ENCODE assay signal across 20 mouse cellular contexts in genomic region chr2:78986984-78987383, GRCm38 (mm10).
A peak's percentile ranks its signal among the peaks of the same experiment; 100 is the strongest.
DNase-seq lines count a peak whose midpoint lies in the region; ATAC-seq and TF ChIP-seq lines count a peak whose summit lies in the region.
"Had no signal": no experiment of that assay in that cellular context is flagged by ENCODE, and none has a peak within 500 bp of the region (broad histone marks: within the 10 kb centered on the region; RNA-seq: fewer than 3 reads in every experiment).

No protein-coding gene starts in this region.

- H3K27ac ChIP-seq in forebrain, embryonic 13.5 days: no peak overlapping the region
- H3K27ac ChIP-seq in forebrain, embryonic 10.5 days: no peak overlapping the region
- H3K27ac ChIP-seq in lung, embryonic 14.5 days (ENCODE audit: low read depth): no peak overlapping the region
- H3K27ac ChIP-seq in lung, postnatal 0 days (ENCODE audit: low read length): no peak overlapping the region
- H3K27ac ChIP-seq in forebrain, postnatal 0 days (ENCODE audit: low read depth, low read length): no peak overlapping the region
- H3K27ac ChIP-seq: limb, embryonic 10.5 days; stomach, embryonic 15.5 days had no signal

- peak; percentile 84 for ATAC-seq in forebrain, embryonic 13.5 days
- no peak for ATAC-seq in lung, embryonic 14.5 days (ENCODE audit: insufficient read depth)
- no peak; the same call in 1 of the 2 replicates for ATAC-seq in lung, postnatal 0 days
- ATAC-seq in forebrain, postnatal 0 days: peak; percentile 86
- ATAC-seq in activated CD4-positive, CD25-positive, alpha-beta regulatory T cell, adult 4 months: no peak

- H3K4me2 ChIP-seq in forebrain, embryonic 13.5 days: no peak overlapping the region
- H3K4me2 ChIP-seq in lung, embryonic 14.5 days: no peak overlapping the region
- no peak overlapping the region for H3K4me2 ChIP-seq in lung, postnatal 0 days (replicated peaks; ENCODE audit: low read depth, low read length)
- 0 out of 2 replicates have a peak overlapping the region, but pooled peaks have one; percentile 0 for H3K4me2 ChIP-seq in forebrain, postnatal 0 days (ENCODE audit: low read depth)
- H3K4me2 ChIP-seq: liver, embryonic 11.5 days; stomach, embryonic 15.5 days had no signal

- no peak for DNase-seq in forebrain, embryonic 10.5 days (ENCODE audit: extremely low spot score, low spot score)
- DNase-seq in lung, embryonic 14.5 days: peak; percentile 23
- no peak for DNase-seq in lung, postnatal 0 days (ENCODE audit: low spot score)
- peak; percentile 53 for DNase-seq in adipocyte (ENCODE audit: low spot score)
- DNase-seq in forebrain, postnatal 0 days: peak; percentile 74
- DNase-seq in heart, postnatal 4 days: no peak
- DNase-seq: adrenal gland, postnatal 14 days; B cell, adult 2 months; cerebellum, adult 9-11 months; gastrocnemius, postnatal 25 days; kidney, postnatal 4 days; retina, postnatal 1 day; spleen, adult 18-20 months; thymus, adult 2 months had no signal

- no peaks in the 10 kb centered on the region for H3K4me1 ChIP-seq in forebrain, embryonic 13.5 days
- no peaks in the 10 kb centered on the region for H3K4me1 ChIP-seq in forebrain, embryonic 10.5 days
- 0 out of 2 replicates have a peak, but pooled peaks cover 5% of the 10 kb centered on the region for H3K4me1 ChIP-seq in lung, embryonic 14.5 days (ENCODE audit: insufficient read depth)
- H3K4me1 ChIP-seq in lung, postnatal 0 days (ENCODE audit: insufficient read depth, low read depth, low read length): no peaks in the 10 kb centered on the region
- 0 out of 2 replicates have a peak, but pooled peaks cover 2% of the 10 kb centered on the region for H3K4me1 ChIP-seq in forebrain, postnatal 0 days (ENCODE audit: insufficient read depth)
- H3K4me1 ChIP-seq: limb, embryonic 10.5 days had no signal

- no peaks in the 10 kb centered on the region for H3K9me3 ChIP-seq in forebrain, embryonic 13.5 days (replicated peaks)
- H3K9me3 ChIP-seq in forebrain, embryonic 10.5 days: no peaks in the 10 kb centered on the region
- no peaks in the 10 kb centered on the region for H3K9me3 ChIP-seq in lung, embryonic 14.5 days (ENCODE audit: low read depth, low read length)
- H3K9me3 ChIP-seq in lung, postnatal 0 days (ENCODE audit: low read length): no peaks in the 10 kb centered on the region
- H3K9me3 ChIP-seq in forebrain, postnatal 0 days (ENCODE audit: low read length): no peaks in the 10 kb centered on the region
- H3K9me3 ChIP-seq: limb, embryonic 10.5 days; stomach, embryonic 15.5 days had no signal

- 65% methylated on average over 7 of the region's 7 CpGs for WGBS in forebrain, embryonic 13.5 days
- 94% methylated on average over 7 of the region's 7 CpGs for WGBS in forebrain, embryonic 10.5 days
- 77% methylated on average over 7 of the region's 7 CpGs for WGBS in lung, embryonic 14.5 days
- 73% methylated on average over 7 of the region's 7 CpGs for WGBS in lung, postnatal 0 days
- WGBS in forebrain, postnatal 0 days: 30% methylated on average over 7 of the region's 7 CpGs

- TF ChIP-seq EP300 in lung, postnatal 0 days (IDR thresholded peaks at IDR 0.05): no peak

- H3K27me3 ChIP-seq in forebrain, embryonic 13.5 days: no peaks in the 10 kb centered on the region
- H3K27me3 ChIP-seq in forebrain, embryonic 10.5 days (ENCODE audit: poor library complexity, severe bottlenecking): no peaks in the 10 kb centered on the region
- no peaks in the 10 kb centered on the region for H3K27me3 ChIP-seq in lung, embryonic 14.5 days (ENCODE audit: insufficient read depth, low read length)
- H3K27me3 ChIP-seq in lung, postnatal 0 days (replicated peaks; ENCODE audit: insufficient read depth, low read length): no peaks in the 10 kb centered on the region
- H3K27me3 ChIP-seq in forebrain, postnatal 0 days (ENCODE audit: insufficient read depth, low read length): no peaks in the 10 kb centered on the region
- H3K27me3 ChIP-seq: stomach, embryonic 15.5 days had no signal

- no peaks in the 10 kb centered on the region for H3K36me3 ChIP-seq in forebrain, embryonic 13.5 days (ENCODE audit: poor library complexity, severe bottlenecking)
- H3K36me3 ChIP-seq in forebrain, embryonic 10.5 days (replicated peaks): no peaks in the 10 kb centered on the region
- H3K36me3 ChIP-seq in lung, embryonic 14.5 days (ENCODE audit: insufficient read depth): no peaks in the 10 kb centered on the region
- no peaks in the 10 kb centered on the region for H3K36me3 ChIP-seq in lung, postnatal 0 days (ENCODE audit: insufficient read depth, low read length)
- H3K36me3 ChIP-seq in forebrain, postnatal 0 days (ENCODE audit: insufficient read depth): no peaks in the 10 kb centered on the region
- H3K36me3 ChIP-seq: limb, embryonic 10.5 days; stomach, embryonic 15.5 days had no signal

- H3K9ac ChIP-seq in forebrain, embryonic 13.5 days: no peak overlapping the region
- no peak overlapping the region for H3K9ac ChIP-seq in lung, embryonic 14.5 days
- H3K9ac ChIP-seq in lung, postnatal 0 days (replicated peaks; ENCODE audit: low read depth): no peak overlapping the region
- H3K9ac ChIP-seq in forebrain, postnatal 0 days: no peak overlapping the region
- H3K9ac ChIP-seq: stomach, embryonic 15.5 days had no signal

- no peak overlapping the region for H3K4me3 ChIP-seq in forebrain, embryonic 13.5 days
- no peak overlapping the region for H3K4me3 ChIP-seq in forebrain, embryonic 10.5 days
- H3K4me3 ChIP-seq in lung, embryonic 14.5 days (ENCODE audit: low read depth, low read length): no peak overlapping the region
- H3K4me3 ChIP-seq in lung, postnatal 0 days (ENCODE audit: low read depth, low read length): no peak overlapping the region
- H3K4me3 ChIP-seq in forebrain, postnatal 0 days (ENCODE audit: low read depth, low read length): no peak overlapping the region
- H3K4me3 ChIP-seq: erythroblast, embryonic 14.5 days; limb, embryonic 10.5 days; stomach, embryonic 15.5 days had no signal

- TF ChIP-seq CTCF in lung, embryonic 14.5 days (IDR thresholded peaks at IDR 0.05; ENCODE audit: low read depth): no peak
- TF ChIP-seq CTCF in lung, postnatal 0 days (IDR thresholded peaks at IDR 0.05): no peak
- TF ChIP-seq CTCF in forebrain, postnatal 0 days (IDR thresholded peaks at IDR 0.05; ENCODE audit: low read depth): no peak

Comparison
In these comparisons a context has a peak if more than half of its experiments do, and no peak if none do; other contexts are left out.
1. DNase-seq: peak in lung, embryonic 14.5 days (single experiment), adipocyte (single experiment) and forebrain, postnatal 0 days (single experiment); none in forebrain, embryonic 10.5 days (single experiment), lung, postnatal 0 days (single experiment) and heart, postnatal 4 days (single experiment).
2. ATAC-seq: peak in forebrain, embryonic 13.5 days (single experiment) and forebrain, postnatal 0 days (single experiment); none in lung, embryonic 14.5 days (single experiment), lung, postnatal 0 days (single experiment) and activated CD4-positive, CD25-positive, alpha-beta regulatory T cell, adult 4 months (single experiment).